Mouse (Mus musculus) forebrain, embryonic 15.5 days (tissue): ENCODE results near the gene Ppan. TPM values are rescaled to one million over a fixed set of nuclear protein-coding genes. Genes with fewer than 3 reads are reported as not detected.

ENCODE experiments used
- ATAC-seq: fragments of 200-750 bp; cut with Nextera tagmentation; replicated peaks from 2 replicates; pipeline ENCODE4 v1.8.0; 2017; ENCODE audit warnings: mild to moderate bottlenecking, moderate TSS enrichment, moderate library complexity
- H3K27ac ChIP-seq: fragments of 300-500 bp; sonication (generic); replicated peaks from 2 replicates; pipeline ENCODE4 v1.5.1; 2015; ENCODE audit warnings: mild to moderate bottlenecking, inconsistent platforms
- H3K27me3 ChIP-seq: fragments of 300-500 bp; sonication (generic); 2 replicates; pipeline ENCODE4 v1.6.1; 2015; ENCODE audit warnings: inconsistent platforms
- H3K36me3 ChIP-seq: fragments of 300-500 bp; sonication (generic); 2 replicates; pipeline ENCODE4 v1.6.1; 2015; ENCODE audit warnings: mild to moderate bottlenecking, inconsistent platforms
- H3K4me1 ChIP-seq: fragments of 300-500 bp; sonication (generic); 2 replicates; pipeline ENCODE4 v1.6.1; 2015; ENCODE audit warnings: inconsistent platforms
- H3K4me2 ChIP-seq: fragments of 300-500 bp; sonication (generic); replicated peaks from 2 replicates; pipeline ENCODE4 v1.6.1; 2015; ENCODE audit warnings: mild to moderate bottlenecking, inconsistent platforms
- H3K4me3 ChIP-seq: fragments of 300-500 bp; sonication (generic); 2 replicates; pipeline ENCODE4 v1.5.1; 2015; ENCODE audit warnings: mild to moderate bottlenecking, inconsistent platforms
- H3K9ac ChIP-seq: fragments of 300-500 bp; sonication (generic); replicated peaks from 2 replicates; pipeline ENCODE4 v1.6.1; 2015; ENCODE audit warnings: mild to moderate bottlenecking, inconsistent platforms
- H3K9me3 ChIP-seq: fragments of 300-500 bp; sonication (generic); 2 replicates; pipeline ENCODE4 v1.6.1; 2016; ENCODE audit warnings: inconsistent platforms
- WGBS: fragments of 180-500 bp; shearing (Covaris S2); methylation state at CpG from one replicate; pipeline ENCODE4 v1.1.7; 2015; ENCODE audit warnings: mixed read lengths; 5-methylcytosine and 5-hydroxymethylcytosine counted together
- polyA plus RNA-seq: library from polyadenylated mRNA; unstranded; fragments of >200 nt; fragmentation: Nextera tagmentation; extraction: Ambion mirVana; gene quantifications from 2 replicates; pipeline ENCODE4 v1.2.1, GENCODE M21; 2015

The Ppan gene
- 57.1 and 59.0 TPM in 2 replicates for polyA plus RNA-seq

GRCm38 (mm10) chr9:20887704-20888385, at the start of gene Ppan:
Ppan (plus strand) TSS chr9:20888175.
- Histone ChIP-seq H3K9ac (peak within 1 kb of the TSS; percentile 70), H3K27ac (peak within 1 kb of the TSS; percentile 94), H3K4me1 (peaks cover 14% of the 10 kb centered on the region), H3K36me3 (peaks cover 36% of the 10 kb centered on the region), H3K4me3 (peak within 1 kb of the TSS; percentile 64), H3K9me3 (no peaks in the 10 kb centered on the region), H3K27me3 (no peaks in the 10 kb centered on the region), H3K4me2 (peak within 1 kb of the TSS; percentile 85)
- peak; percentile 97 for ATAC-seq
- WGBS: under 1% methylated on average over 43 of the region's 43 CpGs

- Histone ChIP-seq H3K36me3 (no peaks in the 10 kb centered on the region), H3K27ac (no peak overlapping the region), H3K27me3 (no peaks in the 10 kb centered on the region), H3K9ac (no peak overlapping the region), H3K4me1 (no peaks in the 10 kb centered on the region), H3K4me2 (no peak overlapping the region), H3K4me3 (no peak overlapping the region), H3K9me3 (no peaks in the 10 kb centered on the region)
- ATAC-seq: no peak
- WGBS: 51% methylated on average over 6 of the region's 6 CpGs
Measured at GRCm38 (mm10) chr9:20838931-20839330, 49.0 kb upstream of the Ppan start.

GRCm38 (mm10) chr9:20842211-20842610, 45.8 kb upstream of the Ppan start:
- H3K4me1 ChIP-seq: no peaks in the 10 kb centered on the region
- no peak for ATAC-seq
- no peaks in the 10 kb centered on the region for H3K36me3 ChIP-seq
- H3K4me3 ChIP-seq: no peak overlapping the region
- H3K4me2 ChIP-seq: no peak overlapping the region
- H3K27ac ChIP-seq: no peak overlapping the region
- no peaks in the 10 kb centered on the region for H3K9me3 ChIP-seq
- H3K9ac ChIP-seq: no peak overlapping the region
- H3K27me3 ChIP-seq: no peaks in the 10 kb centered on the region
- 66% methylated on average over 4 of the region's 4 CpGs for WGBS

GRCm38 (mm10) chr9:20842670-20843069, 45.3 kb upstream of the Ppan start:
- 17% methylated on average over 2 of the region's 2 CpGs for WGBS
- H3K9me3 ChIP-seq: no peaks in the 10 kb centered on the region
- H3K36me3 ChIP-seq: no peaks in the 10 kb centered on the region
- H3K4me2 ChIP-seq: no peak overlapping the region
- H3K27me3 ChIP-seq: no peaks in the 10 kb centered on the region
- no peak for ATAC-seq
- H3K4me1 ChIP-seq: no peaks in the 10 kb centered on the region
- no peak overlapping the region for H3K9ac ChIP-seq
- no peak overlapping the region for H3K27ac ChIP-seq
- H3K4me3 ChIP-seq: no peak overlapping the region

- 88% methylated on average over 2 of the region's 2 CpGs for WGBS
- no peaks in the 10 kb centered on the region for H3K27me3 ChIP-seq
- no peak overlapping the region for H3K4me3 ChIP-seq
- no peak overlapping the region for H3K9ac ChIP-seq
- no peaks in the 10 kb centered on the region for H3K9me3 ChIP-seq
- ATAC-seq: no peak
- H3K4me2 ChIP-seq: no peak overlapping the region
- no peak overlapping the region for H3K27ac ChIP-seq
- no peaks in the 10 kb centered on the region for H3K36me3 ChIP-seq
- no peaks in the 10 kb centered on the region for H3K4me1 ChIP-seq
Measured at GRCm38 (mm10) chr9:20850179-20850578, 37.8 kb upstream of the Ppan start.

GRCm38 (mm10) chr9:20857131-20857530, 30.8 kb upstream of the Ppan start:
- ATAC-seq: no peak
- Histone ChIP-seq H3K4me2 (no peak overlapping the region), H3K27me3 (no peaks in the 10 kb centered on the region), H3K9me3 (no peaks in the 10 kb centered on the region), H3K27ac (no peak overlapping the region), H3K4me1 (no peaks in the 10 kb centered on the region), H3K36me3 (no peaks in the 10 kb centered on the region), H3K4me3 (no peak overlapping the region), H3K9ac (no peak overlapping the region)
- 8% methylated on average over 6 of the region's 6 CpGs for WGBS

GRCm38 (mm10) chr9:20859926-20860325, 28.0 kb upstream of the Ppan start:
- 56% methylated on average over 6 of the region's 6 CpGs for WGBS
- no peaks in the 10 kb centered on the region for H3K36me3 ChIP-seq
- H3K9ac ChIP-seq: no peak overlapping the region
- H3K9me3 ChIP-seq: no peaks in the 10 kb centered on the region
- H3K4me2 ChIP-seq: no peak overlapping the region
- no peak overlapping the region for H3K27ac ChIP-seq
- H3K27me3 ChIP-seq: no peaks in the 10 kb centered on the region
- no peaks in the 10 kb centered on the region for H3K4me1 ChIP-seq
- H3K4me3 ChIP-seq: no peak overlapping the region
- no peak for ATAC-seq

GRCm38 (mm10) chr9:20861821-20862220, 26.2 kb upstream of the Ppan start:
- H3K9ac ChIP-seq: no peak overlapping the region
- peaks cover 3% of the 10 kb centered on the region; the same call in 1 of the 2 replicates for H3K27me3 ChIP-seq
- no peak overlapping the region for H3K4me3 ChIP-seq
- no peaks in the 10 kb centered on the region for H3K4me1 ChIP-seq
- H3K9me3 ChIP-seq: no peaks in the 10 kb centered on the region
- no peak overlapping the region for H3K27ac ChIP-seq
- no peaks in the 10 kb centered on the region for H3K36me3 ChIP-seq
- WGBS: 6% methylated on average over 4 of the region's 4 CpGs
- ATAC-seq: no peak
- H3K4me2 ChIP-seq: no peak overlapping the region

- H3K36me3 ChIP-seq: no peaks in the 10 kb centered on the region
- H3K4me2 ChIP-seq: no peak overlapping the region
- no peaks in the 10 kb centered on the region for H3K4me1 ChIP-seq
- H3K4me3 ChIP-seq: no peak overlapping the region
- peaks cover 7% of the 10 kb centered on the region for H3K27me3 ChIP-seq
- no peak for ATAC-seq
- H3K9me3 ChIP-seq: no peaks in the 10 kb centered on the region
- H3K27ac ChIP-seq: no peak overlapping the region
- no peak overlapping the region for H3K9ac ChIP-seq
- WGBS: 58% methylated on average over 4 of the region's 4 CpGs
Measured at GRCm38 (mm10) chr9:20862225-20862624, 25.8 kb upstream of the Ppan start.

- Histone ChIP-seq H3K4me1 (peaks cover 4% of the 10 kb centered on the region; the same call in 1 of the 2 replicates), H3K9ac (no peak overlapping the region), H3K27me3 (peaks cover 38% of the 10 kb centered on the region), H3K27ac (no peak overlapping the region), H3K4me3 (no peak overlapping the region), H3K4me2 (no peak overlapping the region), H3K9me3 (no peaks in the 10 kb centered on the region), H3K36me3 (no peaks in the 10 kb centered on the region)
- WGBS: 62% methylated on average over 3 of the region's 3 CpGs
- no peak for ATAC-seq
Measured at GRCm38 (mm10) chr9:20866879-20867278, 21.1 kb upstream of the Ppan start.

GRCm38 (mm10) chr9:20868448-20869001, 19.4 kb upstream of the Ppan start, which contains the start of gene A230050P20Rik:
A230050P20Rik (plus strand) TSS chr9:20868642.
- no peak within 1 kb of the TSS; the same call in 1 of the 2 replicates for H3K9ac ChIP-seq
- peaks cover 38% of the 10 kb centered on the region for H3K27me3 ChIP-seq
- ATAC-seq: no peak

GRCm38 (mm10) chr9:20869246-20869645, 18.7 kb upstream of the Ppan start:
- H3K27ac ChIP-seq: no peak overlapping the region

More at GRCm38 (mm10) chr9:20868448-20869001, 19.4 kb upstream of the Ppan start, which contains the start of gene A230050P20Rik:
- H3K27ac ChIP-seq: no peak within 1 kb of the TSS
- no peaks in the 10 kb centered on the region for H3K9me3 ChIP-seq
- WGBS: 10% methylated on average over 53 of the region's 53 CpGs
- H3K4me1 ChIP-seq: peaks cover 4% of the 10 kb centered on the region; the same call in 1 of the 2 replicates
- peak within 1 kb of the TSS; percentile 41 for H3K4me2 ChIP-seq
- H3K4me3 ChIP-seq: peak within 1 kb of the TSS; percentile 34
- no peaks in the 10 kb centered on the region for H3K36me3 ChIP-seq

More at GRCm38 (mm10) chr9:20869246-20869645, 18.7 kb upstream of the Ppan start:
- H3K27me3 ChIP-seq: peaks cover 38% of the 10 kb centered on the region
- H3K4me1 ChIP-seq: peaks cover 4% of the 10 kb centered on the region; the same call in 1 of the 2 replicates
- no peaks in the 10 kb centered on the region for H3K36me3 ChIP-seq
- 8% methylated on average over 19 of the region's 19 CpGs for WGBS
- no peak; the same call in 1 of the 2 replicates for ATAC-seq
- no peak overlapping the region for H3K9ac ChIP-seq
- peak overlapping the region; percentile 41 for H3K4me2 ChIP-seq
- H3K9me3 ChIP-seq: no peaks in the 10 kb centered on the region
- peak overlapping the region; percentile 34 for H3K4me3 ChIP-seq
